Mouse (Mus musculus) heart, embryonic 14.5 days (tissue): ENCODE measurements around the gene Mb. TPM values are rescaled to one million over a fixed set of nuclear protein-coding genes. Genes with fewer than 3 reads are reported as not detected.
"Not testable (repeated sequence)": the region's sequence is repeated elsewhere in the genome, so short reads cannot be mapped to it uniquely, and the experiment has no call there.

ENCODE experiments used
- ATAC-seq: fragments of 200-750 bp; cut with Nextera tagmentation; 2 replicates; pipeline ENCODE4 v1.8.0; 2017; ENCODE audit warnings: low read depth, moderate TSS enrichment; ENCODE audit not compliant: insufficient number of reproducible peaks, insufficient read depth, low FRiP score
- H3K27ac ChIP-seq, 2 experiments: fragments of 200-500 bp in 1 of 2; fragments of 300-500 bp in 1 of 2; sonication (generic) in 1 of 2; replicated peaks in 1 of 2; 2 replicates each; pipeline ENCODE4 v1.5.1; 2012 to 2014; ENCODE audit warnings: low read depth in 2 of 2, low read length in 2 of 2, control low read depth in 1 of 2, mild to moderate bottlenecking in 1 of 2, mixed read lengths in 1 of 2; ENCODE audit not compliant: control insufficient read depth in 1 of 2, insufficient read depth in 1 of 2
- H3K27me3 ChIP-seq: fragments of 300-500 bp; sonication (generic); 2 replicates; pipeline ENCODE4 v1.6.1; 2014; ENCODE audit warnings: mild to moderate bottlenecking, low read length, control low read depth; ENCODE audit not compliant: control insufficient read depth, insufficient read depth
- H3K36me3 ChIP-seq: fragments of 300-500 bp; sonication (generic); 2 replicates; pipeline ENCODE4 v1.6.1; 2014; ENCODE audit warnings: mild to moderate bottlenecking, control low read depth, low read length, mixed read lengths; ENCODE audit not compliant: control insufficient read depth, insufficient read depth
- H3K4me1 ChIP-seq, 2 experiments: fragments of 200-500 bp in 1 of 2; fragments of 300-500 bp in 1 of 2; sonication (generic) in 1 of 2; 2 replicates each; pipeline ENCODE4 v1.6.1; 2012 to 2014; ENCODE audit warnings: low read length in 2 of 2, control low read depth in 1 of 2, mixed read lengths in 1 of 2; ENCODE audit not compliant: control insufficient read depth in 2 of 2, insufficient read depth in 2 of 2
- H3K4me2 ChIP-seq: fragments of 300-500 bp; sonication (generic); 2 replicates; pipeline ENCODE4 v1.6.1; 2014; ENCODE audit warnings: mild to moderate bottlenecking, low read length
- H3K4me3 ChIP-seq, 2 experiments: fragments of 200-500 bp in 1 of 2; fragments of 300-500 bp in 1 of 2; sonication (generic) in 1 of 2; 2 replicates each; pipeline ENCODE4 v1.5.1; 2012 to 2014; ENCODE audit warnings: low read length in 2 of 2, mild to moderate bottlenecking in 2 of 2, control low read depth in 1 of 2, low read depth in 1 of 2, moderate library complexity in 1 of 2; ENCODE audit not compliant: control insufficient read depth in 1 of 2, insufficient read depth in 1 of 2
- H3K9ac ChIP-seq: fragments of 300-500 bp; sonication (generic); 2 replicates; pipeline ENCODE4 v1.6.1; 2014; ENCODE audit warnings: mild to moderate bottlenecking, low read length
- H3K9me3 ChIP-seq: fragments of 300-500 bp; sonication (generic); 2 replicates; pipeline ENCODE4 v1.6.1; 2016; ENCODE audit warnings: low read length, control low read depth; ENCODE audit not compliant: control insufficient read depth
- WGBS: fragments of 180-500 bp; shearing (Covaris S2); extraction: QIAGEN DNeasy Blood & Tissue Kit; methylation state at CpG from one replicate; pipeline ENCODE4 v1.1.7; 2014; 5-methylcytosine and 5-hydroxymethylcytosine counted together
- polyA plus RNA-seq: library from polyadenylated mRNA; unstranded; fragments of >200 nt; fragmentation: Nextera tagmentation; extraction: Ambion mirVana; gene quantifications from 2 replicates; pipeline ENCODE4 v1.2.1, GENCODE M21; 2014

Gene Mb
- polyA plus RNA-seq, 1 experiment from 2014 or later: 810 TPM

- WGBS: 34% methylated on average over 6 of the region's 6 CpGs
These were observed 15.8 kb upstream of the Mb start for GRCm38 (mm10) chr15:77066233-77066632.

GRCm38 (mm10) chr15:77065259-77065852 is 14.9 kb upstream of the Mb start:
- H3K36me3 ChIP-seq: no peaks in the 10 kb centered on the region
- 71% methylated on average over 6 of the region's 6 CpGs for WGBS
- H3K4me3 ChIP-seq: no peak overlapping the region
- H3K9ac ChIP-seq: no peak overlapping the region
- no peak overlapping the region for H3K27ac ChIP-seq
- H3K9me3 ChIP-seq: 0 out of 2 replicates have a peak, but pooled peaks cover 4% of the 10 kb centered on the region
- peaks cover 14 to 17% of the 10 kb centered on the region in 2 experiments for H3K4me1 ChIP-seq
- ATAC-seq: no peak
- H3K27me3 ChIP-seq: no peaks in the 10 kb centered on the region
- no peak overlapping the region for H3K4me2 ChIP-seq

More at GRCm38 (mm10) chr15:77066233-77066632, 15.8 kb upstream of the Mb start:
- no peak overlapping the region for H3K9ac ChIP-seq
- peaks cover 14 to 20% of the 10 kb centered on the region in 2 experiments for H3K4me1 ChIP-seq
- 0 out of 2 replicates have a peak, but pooled peaks cover 4% of the 10 kb centered on the region for H3K9me3 ChIP-seq
- no peak for ATAC-seq
- no peak overlapping the region for H3K4me2 ChIP-seq
- no peaks in the 10 kb centered on the region for H3K27me3 ChIP-seq
- no peak overlapping the region; a peak in 1 of 4 replicates for H3K27ac ChIP-seq
- no peaks in the 10 kb centered on the region for H3K36me3 ChIP-seq
- H3K4me3 ChIP-seq: no peak overlapping the region

GRCm38 (mm10) chr15:77062746-77063145 is 12.3 kb upstream of the Mb start:
- H3K9ac ChIP-seq: no peak overlapping the region
- H3K27ac ChIP-seq: no peak overlapping the region
- no peak overlapping the region for H3K4me3 ChIP-seq
- ATAC-seq: no peak
- 0 out of 2 replicates have a peak, but pooled peaks cover 8% of the 10 kb centered on the region for H3K9me3 ChIP-seq
- no peaks in the 10 kb centered on the region for H3K36me3 ChIP-seq
- H3K27me3 ChIP-seq: no peaks in the 10 kb centered on the region
- H3K4me2 ChIP-seq: no peak overlapping the region
- H3K4me1 ChIP-seq: peaks cover 4% of the 10 kb centered on the region in 2 experiments; a peak in 1 of 4 replicates

- not testable (repeated sequence) for H3K4me3 ChIP-seq, ATAC-seq, H3K27me3 ChIP-seq, H3K36me3 ChIP-seq, H3K9ac ChIP-seq, H3K27ac ChIP-seq, H3K9me3 ChIP-seq, H3K4me2 ChIP-seq
- H3K4me1 ChIP-seq: peaks cover 20 to 26% of the 10 kb centered on the region in 2 experiments
- 87% methylated on average over 4 of the region's 4 CpGs for WGBS
These were observed 8.9 kb upstream of the Mb start for GRCm38 (mm10) chr15:77059416-77059815.

GRCm38 (mm10) chr15:77058566-77058965 is 8.1 kb upstream of the Mb start:
- peaks cover 20 to 26% of the 10 kb centered on the region in 2 experiments for H3K4me1 ChIP-seq
- no peak overlapping the region for H3K27ac ChIP-seq
- H3K9ac ChIP-seq: no peak overlapping the region
- H3K9me3 ChIP-seq: 0 out of 2 replicates have a peak, but pooled peaks cover 4% of the 10 kb centered on the region
- no peaks in the 10 kb centered on the region for H3K36me3 ChIP-seq
- no peaks in the 10 kb centered on the region for H3K27me3 ChIP-seq
- ATAC-seq: no peak
- H3K4me3 ChIP-seq: no peak overlapping the region
- H3K4me2 ChIP-seq: no peak overlapping the region

- 0 out of 2 replicates have a peak, but pooled peaks cover 4% of the 10 kb centered on the region for H3K9me3 ChIP-seq
- peak overlapping the region; percentile 44; the same call in 1 of the 2 replicates for H3K9ac ChIP-seq
- peak; percentile 57; the same call in 1 of the 2 replicates for ATAC-seq
- no peaks in the 10 kb centered on the region for H3K36me3 ChIP-seq
- H3K4me2 ChIP-seq: peak overlapping the region; percentile 16; the same call in 1 of the 2 replicates
- H3K4me1 ChIP-seq: peaks cover 20 to 26% of the 10 kb centered on the region in 2 experiments
- H3K27ac ChIP-seq: peak overlapping the region; percentile 65 to 73
- 27% methylated on average over 3 of the region's 3 CpGs for WGBS
- H3K27me3 ChIP-seq: no peaks in the 10 kb centered on the region
- no peak overlapping the region for H3K4me3 ChIP-seq
These were observed 6.3 kb upstream of the Mb start for GRCm38 (mm10) chr15:77056791-77057051.

GRCm38 (mm10) chr15:77056001-77056790 is 5.7 kb upstream of the Mb start:
- 16% methylated on average over 6 of the region's 6 CpGs for WGBS
- Histone ChIP-seq H3K9ac (peak overlapping the region; percentile 44; the same call in 1 of the 2 replicates), H3K27me3 (no peaks in the 10 kb centered on the region), H3K4me3 (no peak overlapping the region), H3K27ac (peak overlapping the region; percentile 65 to 73), H3K9me3 (0 out of 2 replicates have a peak, but pooled peaks cover 4% of the 10 kb centered on the region), H3K4me2 (peak overlapping the region; percentile 16; the same call in 1 of the 2 replicates), H3K4me1 (peaks cover 20 to 26% of the 10 kb centered on the region in 2 experiments), H3K36me3 (no peaks in the 10 kb centered on the region)
- peak; percentile 42; the same call in 1 of the 2 replicates for ATAC-seq
